9 mouse cellular contexts compared by ENCODE assay signal in the genomic region with DNA sequence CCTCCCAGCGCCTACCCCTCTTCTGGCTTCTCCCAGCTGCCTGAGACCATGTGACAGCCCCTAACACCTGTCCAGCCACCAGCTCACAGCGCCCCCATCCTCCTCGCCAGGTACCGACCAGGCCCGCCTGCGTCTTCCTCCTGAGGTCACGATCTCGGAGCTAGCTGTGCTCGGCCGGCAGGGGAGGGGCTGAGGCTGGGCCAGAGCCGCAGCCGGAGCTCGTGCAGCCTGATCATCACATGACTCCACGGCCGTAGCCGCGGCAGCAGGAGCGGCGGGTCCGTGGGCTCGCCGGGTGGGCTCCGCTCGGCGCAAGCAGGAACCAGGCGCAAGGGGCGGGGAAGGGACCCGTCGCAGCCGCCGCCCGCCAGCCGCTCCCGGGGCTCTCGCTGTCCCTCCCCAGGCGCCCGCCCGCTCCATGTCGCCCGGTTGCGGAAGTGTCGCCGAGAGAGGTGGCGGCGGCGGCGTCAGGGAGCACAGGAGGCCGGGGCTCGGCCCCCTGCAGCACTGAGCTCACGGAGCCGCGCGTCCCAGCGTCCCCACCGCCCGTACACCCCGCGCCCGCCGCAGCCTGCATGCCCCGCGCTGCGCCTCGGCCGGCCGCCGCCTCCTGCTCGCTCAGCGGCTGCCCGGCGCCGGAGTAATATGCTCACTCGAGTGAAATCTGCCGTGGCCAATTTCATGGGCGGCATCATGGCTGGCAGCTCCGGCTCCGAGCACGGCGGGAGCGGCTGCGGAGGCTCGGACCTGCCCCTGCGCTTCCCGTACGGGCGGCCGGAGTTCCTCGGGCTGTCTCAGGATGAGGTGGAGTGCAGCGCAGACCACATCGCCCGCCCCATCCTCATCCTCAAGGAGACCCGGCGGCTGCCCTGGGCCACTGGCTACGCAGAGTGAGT. TPM values are rescaled to one million over a fixed set of nuclear protein-coding genes. Genes with fewer than 3 reads are reported as not detected.
A peak's percentile ranks its signal among the peaks of the same experiment; 100 is the strongest.
DNase-seq lines count a peak whose midpoint lies in the region; ATAC-seq and TF ChIP-seq lines count a peak whose summit lies in the region.
"Had no signal": no experiment of that assay in that cellular context is flagged by ENCODE, and none has a peak within 500 bp of the region (broad histone marks: within the 10 kb centered on the region; RNA-seq: fewer than 3 reads in every experiment).

A gene (plus strand): TSS at position 222 of the 896 bp plus-strand sequence.

- peak within 1 kb of the TSS; percentile 68 for H3K9ac ChIP-seq in forebrain, embryonic 14.5 days (ENCODE audit: low read length)
- peak within 1 kb of the TSS; percentile 71 for H3K9ac ChIP-seq in liver, embryonic 16.5 days (ENCODE audit: low read depth, low read length)
- H3K9ac ChIP-seq in neural tube, embryonic 12.5 days: peak within 1 kb of the TSS; percentile 92
- H3K9ac ChIP-seq in stomach, postnatal 0 days (ENCODE audit: low read length): peak within 1 kb of the TSS; percentile 82

- H3K4me3 ChIP-seq in forebrain, embryonic 14.5 days (ENCODE audit: low read depth, low read length): peak within 1 kb of the TSS; percentile 77
- H3K4me3 ChIP-seq in liver, embryonic 16.5 days (ENCODE audit: low read depth, low read length): peak within 1 kb of the TSS; percentile 64
- H3K4me3 ChIP-seq in neural tube, embryonic 12.5 days: peak within 1 kb of the TSS; percentile 86
- H3K4me3 ChIP-seq in stomach, postnatal 0 days (ENCODE audit: low read depth, low read length): peak within 1 kb of the TSS; percentile 76

- no peaks in the 10 kb centered on the region for H3K9me3 ChIP-seq in forebrain, embryonic 14.5 days (replicated peaks; ENCODE audit: control insufficient read depth, low read length)
- no peaks in the 10 kb centered on the region for H3K9me3 ChIP-seq in liver, embryonic 16.5 days (replicated peaks; ENCODE audit: control insufficient read depth, low read length)
- H3K9me3 ChIP-seq in neural tube, embryonic 12.5 days: no peaks in the 10 kb centered on the region
- no peaks in the 10 kb centered on the region for H3K9me3 ChIP-seq in stomach, postnatal 0 days (ENCODE audit: control insufficient read depth, low read length)

- H3K36me3 ChIP-seq in forebrain, embryonic 14.5 days (ENCODE audit: control insufficient read depth, insufficient read depth, low read length): no peaks in the 10 kb centered on the region
- no peaks in the 10 kb centered on the region for H3K36me3 ChIP-seq in liver, embryonic 16.5 days (ENCODE audit: control insufficient read depth, insufficient read depth)
- H3K36me3 ChIP-seq in neural tube, embryonic 12.5 days: no peaks in the 10 kb centered on the region
- H3K36me3 ChIP-seq in stomach, postnatal 0 days (ENCODE audit: control insufficient read depth, insufficient read depth, low read length): no peaks in the 10 kb centered on the region
- H3K36me3 ChIP-seq: G1E had no signal

- under 1% methylated on average over 75 of the region's 94 CpGs for WGBS in forebrain, embryonic 14.5 days
- WGBS in liver, embryonic 16.5 days (ENCODE audit: insufficient replicate concordance): 1% methylated on average over 90 of the region's 94 CpGs
- WGBS in neural tube, embryonic 12.5 days: under 1% methylated on average over 94 of the region's 94 CpGs
- 2% methylated on average over 78 of the region's 94 CpGs for WGBS in stomach, postnatal 0 days

- ATAC-seq in forebrain, embryonic 14.5 days: peak; percentile 87
- peak; percentile 81 for ATAC-seq in liver, embryonic 16.5 days (ENCODE audit: low read depth)
- peak; percentile 86 for ATAC-seq in neural tube, embryonic 12.5 days (ENCODE audit: low FRiP score, low read depth)
- ATAC-seq in stomach, postnatal 0 days (ENCODE audit: low FRiP score, low TSS enrichment): peak; percentile 93

- peak; percentile 32; the same call in 1 of the 2 replicates for TF ChIP-seq POLR2A in brain, embryonic 14.5 days (IDR thresholded peaks at IDR 0.05; ENCODE audit: borderline replicate concordance, extremely low read depth, insufficient read depth, insufficient read length, poor library complexity, severe bottlenecking)

- peak within 1 kb of the TSS; percentile 90 for H3K4me2 ChIP-seq in forebrain, embryonic 14.5 days (ENCODE audit: low read length)
- peak within 1 kb of the TSS; percentile 71 for H3K4me2 ChIP-seq in liver, embryonic 16.5 days (ENCODE audit: low read depth, low read length)
- H3K4me2 ChIP-seq in neural tube, embryonic 12.5 days (replicated peaks): peak within 1 kb of the TSS; percentile 96
- H3K4me2 ChIP-seq in stomach, postnatal 0 days (replicated peaks; ENCODE audit: low read depth): peak within 1 kb of the TSS; percentile 87

- no peaks in the 10 kb centered on the region; the same call in 1 of the 2 replicates for H3K27me3 ChIP-seq in forebrain, embryonic 14.5 days (replicated peaks; ENCODE audit: control insufficient read depth, insufficient read depth, low read length)
- peaks cover 29% of the 10 kb centered on the region for H3K27me3 ChIP-seq in liver, embryonic 16.5 days (ENCODE audit: control insufficient read depth, insufficient read depth, low read depth, low read length)
- H3K27me3 ChIP-seq in neural tube, embryonic 12.5 days (replicated peaks): no peaks in the 10 kb centered on the region; the same call in none of the 2 replicates
- no peaks in the 10 kb centered on the region for H3K27me3 ChIP-seq in stomach, postnatal 0 days (ENCODE audit: control insufficient read depth, insufficient read depth, low read length)

- TF ChIP-seq CTCF in brain, embryonic 14.5 days (IDR thresholded peaks at IDR 0.05; ENCODE audit: borderline replicate concordance, extremely low read depth, insufficient read depth, insufficient read length): peak; percentile 28; the same call in 1 of the 2 replicates
- TF ChIP-seq CTCF in stomach, postnatal 0 days (IDR thresholded peaks at IDR 0.05; ENCODE audit: low read depth): peak; percentile 68

- peak; percentile 18 to 20 for DNase-seq in B cell, adult 2 months
- peak; percentile 77 for DNase-seq in brain, embryonic 14.5 days (ENCODE audit: low read depth)
- DNase-seq in forebrain, embryonic 14.5 days (ENCODE audit: low spot score): peak; percentile 62
- peak; percentile 70 to 76 for DNase-seq in heart, postnatal 10 days
- peak; percentile 84 to 91 for DNase-seq in kidney, postnatal 4 days
- DNase-seq in stomach, postnatal 0 days (ENCODE audit: low spot score): peak; percentile 85

- peaks cover 6% of the 10 kb centered on the region; the same call in 1 of the 2 replicates for H3K4me1 ChIP-seq in forebrain, embryonic 14.5 days (ENCODE audit: control insufficient read depth, insufficient read depth, low read length)
- no peaks in the 10 kb centered on the region; the same call in none of the 2 replicates for H3K4me1 ChIP-seq in liver, embryonic 16.5 days (ENCODE audit: control insufficient read depth, low read depth, low read length)
- H3K4me1 ChIP-seq in neural tube, embryonic 12.5 days: peaks cover 17% of the 10 kb centered on the region
- H3K4me1 ChIP-seq in stomach, postnatal 0 days (replicated peaks; ENCODE audit: control insufficient read depth, insufficient read depth): no peaks in the 10 kb centered on the region; the same call in 1 of the 2 replicates

- no peak for TF ChIP-seq EP300 in stomach, postnatal 0 days (optimal IDR thresholded peaks at IDR 0.05)

- peak within 1 kb of the TSS; percentile 79 for H3K27ac ChIP-seq in forebrain, embryonic 14.5 days (ENCODE audit: low read depth, low read length)
- H3K27ac ChIP-seq in liver, embryonic 16.5 days (ENCODE audit: low read length): peak within 1 kb of the TSS; percentile 46; the same call in 1 of the 2 replicates
- peak within 1 kb of the TSS; percentile 72 for H3K27ac ChIP-seq in neural tube, embryonic 12.5 days
- peak within 1 kb of the TSS; percentile 88 for H3K27ac ChIP-seq in stomach, postnatal 0 days (replicated peaks)

- intact Hi-C loops in heart, postnatal 10 days (cut with DNase I): loop anchor here (2.0 to 10.0 kb wide), 4 partner anchors 86 to 326 kb away; no protein-coding TSS in a partner anchor

RNA-seq across cellular contexts. Expression of the gene that starts here (rescaled TPM):
- 5.9 and 13.4 TPM in 2 replicates for polyA plus RNA-seq in brain, embryonic 14.5 days (2012; rRNA removed)
- polyA plus RNA-seq in forebrain, embryonic 14.5 days (2014; fragmentation: Nextera tagmentation; extraction: Ambion mirVana): 8.8 and 11.2 TPM in 2 replicates
- 10 to 100 TPM; 10.1 to 10.2 TPM for total RNA-seq in heart, postnatal 10 days (2021)
- 2.2 and 2.7 TPM in 2 replicates for polyA plus RNA-seq in liver, embryonic 16.5 days (2015; fragmentation: Nextera tagmentation; extraction: Ambion mirVana)
- 18.4 and 20.5 TPM in 2 replicates for polyA plus RNA-seq in neural tube, embryonic 12.5 days (2016; fragmentation: Nextera tagmentation; extraction: Ambion mirVana)
- polyA plus RNA-seq in stomach, postnatal 0 days (2015; fragmentation: Nextera tagmentation; extraction: Ambion mirVana): 7.5 and 7.6 TPM in 2 replicates
- polyA plus RNA-seq: G1E had no signal

Comparison
In these comparisons a context has a peak if more than half of its experiments do, and no peak if none do; other contexts are left out.
1. Peak in every context shown above with its lines: DNase-seq, ATAC-seq, H3K4me3 ChIP-seq and H3K27ac ChIP-seq.
2. DNase-seq: peak in every context shown above with its lines; median percentile 88 in kidney, postnatal 4 days; 85 in stomach, postnatal 0 days; 77 in brain, embryonic 14.5 days; 73 in heart, postnatal 10 days; 62 in forebrain, embryonic 14.5 days; 19 in B cell, adult 2 months.